Mouse (Mus musculus): Measurements from ENCODE around the gene Pfdn5.

The Pfdn5 gene

DNA sequence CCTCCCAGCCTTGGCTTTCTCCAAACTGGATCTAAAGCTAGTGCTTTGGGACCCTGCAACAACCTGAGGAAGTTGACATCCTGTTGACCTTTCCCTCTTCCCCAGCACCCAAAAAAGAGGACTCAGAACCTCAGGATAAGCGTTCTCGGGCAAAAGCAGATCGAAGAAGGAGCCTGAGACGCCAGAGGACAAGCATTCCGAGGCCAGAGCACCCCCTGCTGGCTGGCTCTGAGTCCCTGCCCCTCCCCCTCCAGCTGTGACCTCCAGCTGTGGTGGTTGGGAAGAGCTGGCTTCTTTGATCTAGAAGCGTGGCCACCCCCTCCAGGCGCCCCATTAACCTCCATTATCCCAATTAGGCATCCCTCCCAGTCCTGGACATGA lies 51.2 kb downstream of the Pfdn5 start:
- peak; percentile 41 for DNase-seq

DNA sequence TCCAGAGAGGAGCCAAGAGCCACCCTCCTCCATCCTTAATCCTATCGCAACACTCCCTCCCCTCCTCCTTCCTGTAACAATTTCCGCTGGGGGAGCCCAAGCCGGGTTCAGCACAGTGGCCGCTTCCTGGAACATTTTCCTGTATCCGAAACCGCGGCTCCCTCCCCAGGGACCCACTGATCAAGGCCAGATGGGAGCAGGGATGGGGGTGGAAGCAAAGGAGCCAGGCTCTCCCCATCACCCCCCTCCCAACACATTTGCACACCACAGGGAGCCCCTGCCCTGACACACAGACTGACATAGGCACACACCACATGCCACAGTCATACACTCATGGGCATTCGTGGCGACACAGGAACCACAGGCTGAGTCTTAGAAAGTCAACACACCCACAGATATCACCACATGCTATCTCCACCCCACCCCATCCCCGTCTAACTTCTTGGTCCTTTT lies 51.9 kb downstream of the Pfdn5 start:
- no peak for DNase-seq

All from cerebellum, adult 8-10 months (tissue).